ENCODE assay signal across 9 mouse cellular contexts in genomic region chr11:61220156-61220881, GRCm38 (mm10). TPM values are rescaled to one million over a fixed set of nuclear protein-coding genes. Genes with fewer than 3 reads are reported as not detected.
DNase-seq lines count a peak whose midpoint lies in the region; ATAC-seq and TF ChIP-seq lines count a peak whose summit lies in the region.
"Had no signal": no experiment of that assay in that cellular context is flagged by ENCODE, and none has a peak within 500 bp of the region (broad histone marks: within the 10 kb centered on the region; RNA-seq: fewer than 3 reads in every experiment).

No protein-coding gene starts in this region.

- peak; percentile 69 for DNase-seq in cerebellum, adult 11-12 months
- peak in 1 of 2 experiments; percentile 21 for DNase-seq in layer of hippocampus, adult 2 months (ENCODE audit: low spot score in 2 of 2)
- no peak for DNase-seq in layer of hippocampus, postnatal 14 days (ENCODE audit: low spot score in 2 of 2)
- peak; percentile 59 for DNase-seq in 416B (ENCODE audit: low read depth)
- peak; percentile 75 for DNase-seq in cerebellum, adult 9-11 months
- no peak for DNase-seq in frontal cortex, postnatal 25 days (ENCODE audit: low spot score in 2 of 2)

- no peak overlapping the region for H3K27ac ChIP-seq in layer of hippocampus, adult 2 months

- no peak overlapping the region for H3K4me3 ChIP-seq in layer of hippocampus, adult 2 months

- no peak for ATAC-seq in cerebellum, adult (ENCODE audit: insufficient number of reproducible peaks, low FRiP score, low TSS enrichment)
- no peak for ATAC-seq in erythroid progenitor cell, adult 5-6 weeks (replicated peaks; ENCODE audit: low FRiP score, poor library complexity, severe bottlenecking)

- TF ChIP-seq CTCF in layer of hippocampus, adult 2 months (conservative IDR thresholded peaks at IDR 0.05) = peak; percentile 42

RNA-seq across cellular contexts. Expression of gene Aldh3a1, which starts 13.0 kb away (rescaled TPM):
- total RNA-seq in layer of hippocampus, adult 2 months (2021) = 1 to 10 TPM in 1 of 2 experiments, under 1 TPM in 1; 0.49 to 1.3 TPM
- under 1 TPM; 0.81 to 0.95 TPM for total RNA-seq in layer of hippocampus, postnatal 14 days (2021)
- not detected in 2 replicates for total RNA-seq in erythroid progenitor cell, adult 5-6 weeks (2015; ENCODE audit: low replicate concordance)
- not detected in 2 replicates for total RNA-seq in erythroid progenitor cell, adult 5-6 weeks (2017; ENCODE audit: low replicate concordance)
- total RNA-seq: megakaryocyte, adult 5-6 weeks had no signal

RNA-seq across cellular contexts. Expression of gene Usp22, which starts 45.5 kb away (rescaled TPM):
- 100 to 1,000 TPM; 216 to 235 TPM for total RNA-seq in layer of hippocampus, adult 2 months (2021)
- 100 to 1,000 TPM; 319 to 320 TPM for total RNA-seq in layer of hippocampus, postnatal 14 days (2021)
- total RNA-seq in erythroid progenitor cell, adult 5-6 weeks (2015; ENCODE audit: low replicate concordance) = 4.2 and 4.7 TPM in 2 replicates
- total RNA-seq in erythroid progenitor cell, adult 5-6 weeks (2017; ENCODE audit: low replicate concordance) = 7.7 and 17.5 TPM in 2 replicates

RNA-seq across cellular contexts. Expression of gene Aldh3a2, which starts 46.9 kb away (rescaled TPM):
- 10 to 100 TPM; 58.1 to 58.9 TPM for total RNA-seq in layer of hippocampus, adult 2 months (2021)
- 10 to 100 TPM; 54.5 to 57.5 TPM for total RNA-seq in layer of hippocampus, postnatal 14 days (2021)
- total RNA-seq in erythroid progenitor cell, adult 5-6 weeks (2015; ENCODE audit: low replicate concordance) = 15.1 and 23.5 TPM in 2 replicates
- 6.4 and 8.2 TPM in 2 replicates for total RNA-seq in erythroid progenitor cell, adult 5-6 weeks (2017; ENCODE audit: low replicate concordance)

Comparison
In these comparisons a context has a peak if more than half of its experiments do, and no peak if none do; other contexts are left out.
1. DNase-seq: peak in cerebellum, adult 11-12 months (single experiment), 416B (single experiment) and cerebellum, adult 9-11 months (single experiment); none in layer of hippocampus, postnatal 14 days (0 of 2) and frontal cortex, postnatal 25 days (0 of 2).
2. RNA of gene Usp22, which starts 45.5 kb away (total RNA-seq): 319 to 320 TPM in layer of hippocampus, postnatal 14 days and 216 to 235 TPM in layer of hippocampus, adult 2 months; 4.2 to 17.5 TPM in erythroid progenitor cell, adult 5-6 weeks; every median in the first group is over 10 times any median in the second.